In the genomic region with DNA sequence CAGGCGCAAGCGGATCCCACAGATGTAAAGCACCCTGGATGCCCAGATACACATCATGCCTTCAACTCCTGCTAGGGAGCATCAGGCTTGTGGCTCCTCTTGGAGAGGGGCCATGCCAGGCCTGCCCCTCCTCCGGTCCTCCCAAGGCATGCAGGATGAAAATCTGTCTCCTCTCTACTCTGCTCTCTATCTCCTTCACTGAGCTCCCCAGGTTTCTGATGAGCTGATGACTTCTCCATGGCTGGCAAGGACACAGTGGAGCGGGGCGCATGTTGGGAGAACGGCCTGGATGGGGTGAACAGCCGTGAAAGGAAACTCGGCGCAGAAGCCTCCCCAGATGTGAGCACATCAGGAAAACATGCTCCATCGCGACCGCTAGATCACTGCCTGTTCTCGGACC, we compare ENCODE assay signal across 18 mouse cellular contexts.
A peak's percentile ranks its signal among the peaks of the same experiment; 100 is the strongest.
DNase-seq lines count a peak whose midpoint lies in the region; ATAC-seq lines count a peak whose summit lies in the region.
"Had no signal": no experiment of that assay in that cellular context is flagged by ENCODE, and none has a peak within 500 bp of the region (broad histone marks: within the 10 kb centered on the region; RNA-seq: fewer than 3 reads in every experiment).

No protein-coding gene starts in this region.

- H3K27ac ChIP-seq in hindbrain, embryonic 15.5 days (replicated peaks): peak overlapping the region; percentile 47; the same call in 1 of the 2 replicates
- no peak overlapping the region for H3K27ac ChIP-seq in hindbrain, embryonic 13.5 days
- peak overlapping the region; percentile 33; the same call in 1 of the 2 replicates for H3K27ac ChIP-seq in neural tube, embryonic 13.5 days (replicated peaks)
- 0 out of 2 replicates have a peak overlapping the region, but pooled peaks have one; percentile 18 for H3K27ac ChIP-seq in neural tube, embryonic 14.5 days (ENCODE audit: low read depth, low read length)
- H3K27ac ChIP-seq: embryonic facial prominence, embryonic 10.5 days; forebrain, embryonic 13.5 days; heart, embryonic 15.5 days; hindbrain, postnatal 0 days had no signal

- H3K4me1 ChIP-seq in hindbrain, embryonic 15.5 days (replicated peaks): 0 out of 2 replicates have a peak, but pooled peaks cover 8% of the 10 kb centered on the region
- peaks cover 10% of the 10 kb centered on the region; the same call in 1 of the 2 replicates for H3K4me1 ChIP-seq in hindbrain, embryonic 13.5 days (replicated peaks)
- peaks cover 17% of the 10 kb centered on the region for H3K4me1 ChIP-seq in neural tube, embryonic 13.5 days (replicated peaks)
- no peaks in the 10 kb centered on the region for H3K4me1 ChIP-seq in neural tube, embryonic 14.5 days (ENCODE audit: control insufficient read depth, insufficient read depth, low read length)

- H3K27me3 ChIP-seq in hindbrain, embryonic 15.5 days: no peaks in the 10 kb centered on the region
- no peaks in the 10 kb centered on the region for H3K27me3 ChIP-seq in hindbrain, embryonic 13.5 days
- H3K27me3 ChIP-seq in neural tube, embryonic 13.5 days: no peaks in the 10 kb centered on the region
- no peaks in the 10 kb centered on the region for H3K27me3 ChIP-seq in neural tube, embryonic 14.5 days (ENCODE audit: control insufficient read depth, insufficient read depth, low read length)
- H3K27me3 ChIP-seq: forebrain, embryonic 13.5 days; heart, embryonic 15.5 days had no signal

- ATAC-seq in hindbrain, embryonic 15.5 days (ENCODE audit: low FRiP score, low read depth): 0 out of 2 replicates have a peak, but pooled peaks have one; percentile 48
- no peak for ATAC-seq in hindbrain, embryonic 13.5 days (ENCODE audit: low FRiP score)
- ATAC-seq in neural tube, embryonic 13.5 days (ENCODE audit: low read depth): peak; percentile 65; the same call in 1 of the 2 replicates
- ATAC-seq in neural tube, embryonic 14.5 days (ENCODE audit: low read depth): no peak
- ATAC-seq: activated CD4-positive, CD25-positive, alpha-beta regulatory T cell, adult 4 months; forebrain, embryonic 13.5 days; forebrain, postnatal 0 days; hindbrain, postnatal 0 days had no signal

- H3K36me3 ChIP-seq in hindbrain, embryonic 15.5 days: no peaks in the 10 kb centered on the region
- H3K36me3 ChIP-seq in hindbrain, embryonic 13.5 days: no peaks in the 10 kb centered on the region
- H3K36me3 ChIP-seq in neural tube, embryonic 13.5 days: no peaks in the 10 kb centered on the region
- H3K36me3 ChIP-seq in neural tube, embryonic 14.5 days (ENCODE audit: control insufficient read depth, insufficient read depth, low read length): no peaks in the 10 kb centered on the region
- H3K36me3 ChIP-seq: embryonic facial prominence, embryonic 10.5 days; heart, embryonic 15.5 days had no signal

- H3K4me2 ChIP-seq in hindbrain, embryonic 15.5 days: no peak overlapping the region
- no peak overlapping the region for H3K4me2 ChIP-seq in hindbrain, embryonic 13.5 days
- H3K4me2 ChIP-seq in neural tube, embryonic 13.5 days: no peak overlapping the region
- no peak overlapping the region for H3K4me2 ChIP-seq in neural tube, embryonic 14.5 days (ENCODE audit: low read depth, low read length)
- H3K4me2 ChIP-seq: forebrain, embryonic 13.5 days; heart, embryonic 11.5 days; heart, embryonic 15.5 days had no signal

- no peaks in the 10 kb centered on the region for H3K9me3 ChIP-seq in hindbrain, embryonic 15.5 days
- no peaks in the 10 kb centered on the region for H3K9me3 ChIP-seq in hindbrain, embryonic 13.5 days
- H3K9me3 ChIP-seq in neural tube, embryonic 13.5 days: no peaks in the 10 kb centered on the region
- no peaks in the 10 kb centered on the region for H3K9me3 ChIP-seq in neural tube, embryonic 14.5 days (ENCODE audit: control insufficient read depth, low read length)
- H3K9me3 ChIP-seq: embryonic facial prominence, embryonic 10.5 days; forebrain, embryonic 13.5 days; heart, embryonic 15.5 days had no signal

- H3K4me3 ChIP-seq in hindbrain, embryonic 15.5 days: no peak overlapping the region
- no peak overlapping the region for H3K4me3 ChIP-seq in hindbrain, embryonic 13.5 days
- no peak overlapping the region for H3K4me3 ChIP-seq in neural tube, embryonic 13.5 days
- no peak overlapping the region for H3K4me3 ChIP-seq in neural tube, embryonic 14.5 days (ENCODE audit: low read depth, low read length)
- H3K4me3 ChIP-seq: embryonic facial prominence, embryonic 10.5 days; forebrain, embryonic 13.5 days; heart, embryonic 15.5 days had no signal

- no peak for DNase-seq in neural tube, embryonic 10.5 days (ENCODE audit: extremely low spot score, low spot score)
- no peak for DNase-seq in kidney, postnatal 36 days
- DNase-seq: adrenal gland, postnatal 14 days; cerebellum, adult 11-12 months; cerebellum, adult 9-11 months; forebrain, postnatal 0 days; gastrocnemius, postnatal 14 days; heart, postnatal 14 days had no signal

- H3K9ac ChIP-seq in hindbrain, embryonic 15.5 days: no peak overlapping the region
- H3K9ac ChIP-seq in hindbrain, embryonic 13.5 days: no peak overlapping the region
- H3K9ac ChIP-seq in neural tube, embryonic 13.5 days: no peak overlapping the region
- no peak overlapping the region for H3K9ac ChIP-seq in neural tube, embryonic 14.5 days (replicated peaks; ENCODE audit: low read depth, low read length)
- H3K9ac ChIP-seq: forebrain, embryonic 13.5 days; forebrain, postnatal 0 days; heart, embryonic 15.5 days had no signal

- 82% methylated on average over 13 of the region's 13 CpGs for WGBS in hindbrain, embryonic 15.5 days
- 92% methylated on average over 13 of the region's 13 CpGs for WGBS in hindbrain, embryonic 13.5 days
- WGBS in neural tube, embryonic 13.5 days: 89% methylated on average over 13 of the region's 13 CpGs
- WGBS in neural tube, embryonic 14.5 days: 84% methylated on average over 13 of the region's 13 CpGs

Comparison
In these comparisons a context has a peak if more than half of its experiments do, and no peak if none do; other contexts are left out.
1. ATAC-seq: peak in hindbrain, embryonic 15.5 days (single experiment) and neural tube, embryonic 13.5 days (single experiment); none in hindbrain, embryonic 13.5 days (single experiment) and neural tube, embryonic 14.5 days (single experiment).